Mouse (Mus musculus): ENCODE measurements around the gene Dus1l.
"Not testable (repeated sequence)": the region's sequence is repeated elsewhere in the genome, so short reads cannot be mapped to it uniquely, and the experiment has no call there.

Dus1l gene

DNA sequence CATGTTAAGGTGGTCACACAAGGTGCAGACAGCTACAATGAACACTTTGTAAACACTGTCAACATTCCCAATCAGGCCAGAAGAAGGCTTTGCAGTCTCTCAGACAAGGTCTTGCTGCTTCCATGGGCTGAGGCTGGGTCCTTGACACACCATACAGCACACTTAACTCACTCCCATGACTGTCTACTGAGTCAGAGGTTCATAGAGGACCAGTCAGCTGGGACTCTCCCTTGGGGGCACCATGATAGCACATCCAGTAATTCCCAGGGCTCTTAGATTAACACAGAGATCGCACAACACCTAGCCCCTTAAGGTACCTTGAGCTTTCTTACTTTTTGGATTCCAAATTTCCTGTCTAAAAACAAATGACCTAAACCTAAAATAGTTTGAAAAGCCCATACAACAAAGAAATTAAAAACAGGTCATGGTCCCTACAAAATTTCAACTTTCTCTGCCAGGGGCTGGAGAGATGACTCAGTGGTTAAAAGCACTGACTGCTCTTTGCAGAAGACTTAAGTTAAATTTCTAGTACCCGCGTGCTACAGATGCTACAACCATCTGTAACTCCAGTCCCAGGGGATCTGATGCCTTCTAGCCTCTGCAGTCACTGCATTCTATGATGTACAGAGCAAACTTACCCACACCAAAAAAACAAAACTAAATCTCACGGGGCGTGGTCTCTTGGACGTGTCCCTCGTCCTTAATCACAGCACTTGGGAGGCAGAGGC lies 22.6 kb downstream of the Dus1l start:
- DNase-seq: no peak

DNA sequence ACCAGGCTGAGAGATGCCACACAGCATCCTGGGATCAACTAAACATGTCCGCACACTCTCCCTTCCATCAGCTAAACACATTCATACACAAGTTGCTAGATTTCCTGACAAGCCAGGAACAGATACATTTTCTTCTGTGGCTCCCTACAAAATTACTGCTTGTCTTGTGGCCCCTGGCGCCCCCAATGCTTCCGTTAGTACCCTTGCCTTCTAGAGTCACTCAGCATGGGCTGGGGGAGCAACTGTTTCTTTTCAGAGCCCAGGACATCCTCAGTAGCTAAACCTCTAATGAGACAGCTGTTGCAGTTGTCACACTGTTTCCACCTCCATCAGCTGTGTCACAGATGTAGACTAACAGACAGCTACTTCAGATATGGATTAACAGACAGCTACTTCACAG lies 23.5 kb downstream of the Dus1l start:
- no peak for DNase-seq

DNA sequence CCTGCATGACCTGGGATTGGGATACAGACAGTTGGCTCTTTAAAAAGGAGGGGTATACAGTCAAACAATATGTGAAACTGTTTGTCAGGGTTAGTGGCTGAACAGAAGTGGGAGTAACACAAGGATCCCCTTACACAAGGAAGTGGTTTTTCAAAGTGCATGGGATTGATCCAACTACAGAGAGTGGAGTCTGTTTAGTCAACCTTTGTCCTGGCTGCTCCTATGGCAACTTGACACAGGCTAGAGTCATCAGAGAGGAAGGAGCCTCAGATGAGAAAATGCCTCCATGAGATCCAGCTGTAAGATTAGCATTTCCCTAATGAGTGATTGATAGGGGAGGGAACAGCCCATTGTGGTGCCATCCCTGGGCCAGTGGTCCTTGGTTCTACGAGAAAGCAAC lies 28.0 kb downstream of the Dus1l start:
- no peak for DNase-seq

DNA sequence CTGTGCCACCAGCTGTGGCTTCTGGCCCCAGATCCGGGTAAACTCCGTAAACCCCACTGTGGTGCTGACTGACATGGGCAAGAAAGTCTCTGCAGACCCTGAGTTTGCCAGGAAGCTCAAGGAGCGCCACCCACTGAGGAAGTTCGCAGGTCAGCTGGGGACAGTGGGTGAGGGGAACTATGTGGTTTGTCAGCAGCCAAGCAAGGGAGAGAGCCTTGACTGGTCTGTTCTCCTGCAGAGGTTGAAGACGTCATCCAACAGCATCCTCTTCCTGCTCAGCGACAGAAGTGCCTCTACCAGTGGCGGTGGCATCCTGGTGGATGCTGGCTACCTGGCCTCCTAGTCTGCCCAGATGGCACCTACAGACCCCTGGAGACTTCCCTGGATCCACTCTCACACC lies 29.2 kb downstream of the Dus1l start:
- not testable (repeated sequence) for DNase-seq

DNA sequence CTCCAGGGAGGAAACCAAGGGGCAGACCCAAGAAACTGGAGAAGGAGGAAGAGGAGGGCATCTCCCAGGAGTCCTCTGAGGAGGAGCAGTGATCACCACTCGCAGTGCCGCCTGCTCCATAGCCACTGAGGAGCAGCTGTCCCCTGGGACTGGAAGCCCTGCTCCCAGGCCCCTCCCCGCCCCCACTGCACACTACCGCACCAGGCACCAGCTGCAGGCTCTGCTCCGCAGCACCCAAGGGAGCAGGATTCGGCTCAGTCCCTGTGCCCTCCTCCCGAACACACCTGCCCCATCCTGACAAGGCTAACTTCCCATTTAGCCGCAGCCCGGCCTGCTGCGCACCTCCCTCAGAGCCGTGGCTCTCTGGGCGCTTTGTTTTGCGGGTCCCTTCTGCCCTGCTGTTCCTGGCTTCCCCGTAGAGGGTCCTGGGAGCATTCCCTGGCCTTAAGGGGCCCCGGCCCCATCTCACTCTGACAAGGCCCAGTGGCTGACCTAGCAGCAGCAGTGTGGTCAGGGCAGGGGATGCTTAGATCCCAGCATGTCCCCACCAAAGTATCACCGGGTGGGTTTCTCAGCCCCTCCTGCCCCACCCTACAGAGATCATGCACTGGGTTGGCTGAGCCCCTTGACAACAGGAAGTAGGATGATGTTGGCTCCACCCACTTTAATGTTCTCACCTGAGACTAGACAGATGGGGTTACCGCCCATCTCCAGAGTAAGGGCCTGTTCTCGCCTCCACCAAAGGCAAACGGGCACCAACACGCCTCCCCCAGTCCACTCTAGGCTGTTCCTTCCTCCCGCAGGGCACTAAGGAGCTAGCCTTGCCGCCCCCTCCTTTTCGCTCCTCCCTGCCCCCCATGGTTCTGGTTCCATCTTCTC lies 32.8 kb downstream of the Dus1l start:
- DNase-seq: not testable (repeated sequence)

DNA sequence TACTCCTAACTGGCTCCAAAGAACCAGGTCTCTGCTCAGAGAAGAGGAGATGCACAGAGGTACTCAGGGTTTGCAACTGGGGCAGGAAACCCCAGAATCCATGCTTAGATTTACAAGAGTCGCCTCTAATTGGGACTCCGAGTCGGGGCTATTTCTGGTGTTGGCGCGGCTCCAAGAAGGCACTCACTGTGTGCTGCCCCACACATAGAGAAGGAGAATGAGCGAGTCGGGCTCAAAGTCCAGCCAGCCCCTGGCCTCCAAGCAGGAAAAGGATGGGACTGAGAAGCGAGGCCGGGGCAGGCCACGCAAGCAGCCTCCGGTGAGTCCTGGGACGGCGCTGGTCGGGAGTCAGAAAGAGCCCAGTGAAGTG lies 33.5 kb downstream of the Dus1l start, which contains the start of gene Hmga1b:
Gene Hmga1b, plus strand, starts transcription at position 123 of the 370 bp plus-strand sequence.
- not testable (repeated sequence) for DNase-seq

DNA sequence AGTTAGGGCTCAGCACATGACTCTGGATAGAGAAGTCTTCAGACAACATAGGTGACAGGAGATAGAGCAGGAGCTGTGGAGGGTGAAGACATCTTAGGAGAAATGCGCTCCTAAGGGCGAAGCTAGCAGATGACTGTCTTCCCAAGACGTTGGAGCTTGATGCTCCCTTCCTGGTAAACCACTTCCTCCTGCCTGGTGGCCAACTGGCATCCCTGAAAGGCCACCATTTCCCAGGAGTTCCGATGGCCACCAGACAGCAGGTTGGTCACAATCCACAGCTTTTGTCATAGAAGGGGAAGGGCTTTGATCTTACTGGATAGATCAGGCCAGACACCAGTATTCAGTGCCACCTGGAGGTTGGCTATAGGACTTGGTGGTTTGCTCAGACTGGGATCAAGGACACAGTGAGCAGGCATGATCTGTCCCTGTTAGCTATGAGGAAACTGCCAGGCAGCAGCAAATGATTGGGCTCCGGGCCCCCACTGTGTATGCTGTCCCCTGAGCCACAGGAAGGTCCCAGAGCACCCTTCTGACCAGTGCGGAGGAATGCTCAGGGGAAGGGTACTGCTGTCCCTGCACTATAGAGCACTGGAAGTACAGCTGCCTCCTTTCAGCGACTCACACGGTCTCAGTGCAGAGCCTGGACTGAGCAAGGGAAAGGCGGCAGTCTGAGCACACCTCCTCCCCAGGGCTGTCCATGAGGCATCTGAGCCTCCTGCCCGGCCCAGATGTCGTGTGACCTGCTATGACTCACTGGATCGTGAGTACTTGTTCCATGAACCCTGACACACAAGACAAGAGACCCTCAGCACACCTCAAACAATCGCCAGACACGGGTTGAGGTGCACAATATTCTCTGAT lies 34.2 kb downstream of the Dus1l start:
- DNase-seq: no peak

DNA sequence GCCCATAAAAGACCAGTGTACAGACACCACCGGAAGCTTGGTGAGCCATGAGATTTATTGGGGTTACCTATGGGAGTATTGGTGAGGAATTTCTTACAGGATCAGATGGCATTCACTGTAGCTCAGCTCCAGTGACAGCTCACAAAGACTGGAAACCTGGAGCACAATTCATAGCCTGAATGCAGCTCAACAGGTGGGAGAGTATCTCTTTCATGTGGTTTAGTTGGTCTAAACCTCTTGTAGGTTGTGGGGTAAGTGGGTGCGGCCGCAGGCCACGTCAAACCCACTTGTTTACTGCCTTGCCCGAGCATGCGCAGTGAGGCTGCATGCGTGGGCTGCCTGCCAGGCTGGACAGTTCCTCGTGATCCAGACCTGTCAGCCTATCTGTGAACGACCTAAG lies 36.0 kb downstream of the Dus1l start:
- no peak for DNase-seq

DNA sequence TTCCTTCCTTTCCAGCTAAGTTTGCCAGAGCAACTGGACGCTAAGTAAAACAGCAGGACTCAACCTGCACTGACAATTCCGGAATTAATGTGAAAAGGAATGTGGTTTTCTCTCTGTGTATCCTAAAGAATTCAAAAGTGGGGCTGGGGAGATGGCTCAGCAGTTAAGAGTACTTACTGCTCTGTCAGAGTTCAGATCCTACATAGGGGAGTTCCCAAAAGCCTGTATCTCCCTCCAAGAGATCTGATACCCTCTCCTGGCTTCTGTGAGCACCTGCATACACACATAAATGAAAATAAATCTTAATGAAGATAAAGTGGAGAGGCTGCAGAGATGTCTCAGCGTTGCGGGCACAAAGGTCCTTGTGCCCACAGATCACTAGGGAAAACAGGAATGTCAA lies 44.6 kb downstream of the Dus1l start:
- DNase-seq: no peak

DNA sequence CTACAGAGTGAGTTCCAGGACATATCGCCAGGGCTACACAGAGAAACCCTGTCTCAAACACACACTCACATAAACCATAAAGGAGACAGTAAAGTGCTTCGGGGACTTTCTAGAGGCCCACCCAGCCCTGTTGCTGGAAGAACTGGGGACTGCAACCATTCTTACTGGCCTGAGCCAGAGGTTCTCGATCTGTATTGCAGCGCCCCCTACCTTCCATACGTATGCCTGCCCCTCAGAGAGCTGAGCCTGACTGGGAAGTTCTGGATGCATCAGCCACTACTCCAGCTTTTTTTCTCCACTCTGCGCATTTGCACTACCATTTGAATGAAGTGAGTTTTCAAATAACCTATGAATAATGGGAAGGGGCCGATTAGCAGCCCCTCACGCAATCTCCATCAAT lies 46.8 kb downstream of the Dus1l start:
- peak; percentile 24 for DNase-seq

DNA sequence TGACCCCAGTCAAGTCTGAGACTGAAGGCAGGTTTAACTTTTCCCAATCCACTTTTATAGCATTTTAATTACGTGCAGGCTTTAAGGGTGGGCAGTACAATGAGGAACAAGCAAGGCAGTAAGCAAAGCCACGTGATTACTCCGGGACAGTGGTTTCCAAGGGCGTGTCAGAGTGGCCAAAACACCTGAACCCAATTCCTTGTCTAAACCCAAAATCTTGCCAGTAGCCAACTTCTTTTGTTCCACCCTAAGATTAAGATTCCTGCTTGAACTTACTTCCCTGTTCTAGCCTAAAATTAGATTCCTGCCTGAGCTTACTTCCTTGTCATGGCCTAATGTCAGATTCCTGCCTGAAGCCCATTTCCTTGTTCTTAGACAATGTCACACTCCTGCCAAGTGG lies 48.2 kb downstream of the Dus1l start:
- no peak for DNase-seq

DNA sequence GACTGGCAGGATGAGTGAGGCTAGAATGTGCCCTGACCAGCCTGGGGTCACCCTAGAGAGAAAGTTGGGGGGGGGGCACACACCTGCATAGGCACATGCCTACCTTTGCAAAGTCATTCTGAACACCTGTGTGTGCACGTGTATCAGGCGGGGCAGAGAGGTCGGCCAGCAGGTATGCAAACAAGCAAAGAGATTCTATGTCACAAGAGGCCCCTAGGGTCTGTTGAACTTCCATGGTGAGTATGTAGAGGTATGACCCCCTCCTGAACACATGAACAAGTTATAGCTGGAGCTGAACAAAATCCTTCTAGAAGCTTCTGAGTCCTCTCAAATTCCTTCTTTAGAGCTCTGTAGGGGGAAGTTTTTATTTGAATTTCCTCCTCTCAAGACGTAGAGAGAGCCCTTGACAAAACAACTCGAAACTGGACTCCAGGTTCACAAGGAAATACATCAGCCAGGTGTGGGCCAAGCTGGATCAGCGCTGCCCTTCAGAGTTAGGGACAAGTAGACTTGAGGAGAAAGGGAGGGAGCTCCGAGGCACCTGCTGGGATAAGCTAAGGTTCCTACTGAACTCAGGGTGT lies 52.0 kb downstream of the Dus1l start:
- no peak for DNase-seq

DNA sequence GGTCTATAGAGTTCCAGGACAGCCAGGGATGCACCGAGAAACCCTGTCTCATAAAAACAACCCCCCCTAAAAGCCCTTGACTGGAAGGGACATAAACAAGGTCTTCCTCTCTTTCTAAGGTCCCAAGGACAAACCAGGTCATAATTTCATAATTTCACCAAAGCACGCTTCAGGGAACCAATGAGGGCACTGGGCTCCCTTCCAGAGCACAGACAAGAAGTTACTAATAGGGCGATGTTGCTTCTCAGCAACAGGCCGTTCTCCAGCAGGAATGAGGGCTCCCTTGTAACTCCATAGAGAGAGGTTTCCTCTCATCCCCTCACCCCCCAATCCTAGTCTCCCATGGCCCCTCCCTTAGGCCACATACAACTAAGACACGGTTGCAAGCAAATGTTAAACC lies 55.2 kb downstream of the Dus1l start:
- DNase-seq: no peak

All from cerebellum, adult 9-10 months (tissue).